Mouse (Mus musculus) spleen, adult 2 months (tissue): ENCODE results near the gene Tcf25. TPM values are rescaled to one million over a fixed set of nuclear protein-coding genes. Genes with fewer than 3 reads are reported as not detected.
"Not testable (repeated sequence)": the region's sequence is repeated elsewhere in the genome, so short reads cannot be mapped to it uniquely, and the experiment has no call there.

Experiments
- DNase-seq, 2 experiments: peaks; one replicate each; pipeline versions ENCODE4 v3.0.0 to v3.0.0-alpha.2; 2012 to 2021; ENCODE audit warnings: low spot score in 2 of 2, low read depth in 1 of 2
- H3K27ac ChIP-seq: fragments of 200-500 bp; 2 replicates; pipeline ENCODE4 v1.5.1; 2012; ENCODE audit warnings: low read length, inconsistent platforms; ENCODE audit not compliant: insufficient read depth
- H3K27me3 ChIP-seq: fragments of 200-500 bp; 2 replicates; pipeline ENCODE4 v1.6.1; 2012; ENCODE audit warnings: mild to moderate bottlenecking, moderate library complexity, low read length, inconsistent platforms; ENCODE audit not compliant: control insufficient read depth, insufficient read depth
- H3K36me3 ChIP-seq: fragments of 200-500 bp; 2 replicates; pipeline ENCODE4 v1.6.1; 2012; ENCODE audit warnings: mild to moderate bottlenecking, low read length, inconsistent platforms; ENCODE audit not compliant: control insufficient read depth, insufficient read depth
- H3K4me1 ChIP-seq: fragments of 200-500 bp; 2 replicates; pipeline ENCODE4 v1.6.1; 2011; ENCODE audit warnings: inconsistent platforms; ENCODE audit not compliant: control insufficient read depth, insufficient read depth, insufficient read length
- H3K4me3 ChIP-seq: fragments of 200-500 bp; 2 replicates; pipeline ENCODE4 v1.5.1; 2011; ENCODE audit warnings: mild to moderate bottlenecking, inconsistent platforms; ENCODE audit not compliant: insufficient read depth, insufficient read length; ENCODE audit errors: extremely low read depth
- CTCF ChIP-seq: fragments of 200-500 bp; IDR thresholded peaks from 2 replicates; pipeline ENCODE4 v1.5.1; 2011; ENCODE audit warnings: mild to moderate bottlenecking, inconsistent platforms; ENCODE audit not compliant: insufficient read depth, insufficient read length, insufficient replicate concordance; ENCODE audit errors: extremely low read depth
- POLR2A ChIP-seq: fragments of 200-500 bp; IDR thresholded peaks from 2 replicates; pipeline ENCODE4 v1.6.1; 2011; ENCODE audit warnings: low read depth, low read length, inconsistent platforms
- WGBS: fragments of 180-500 bp; shearing (Covaris S2); methylation state at CpG from one replicate; pipeline ENCODE4 v1.1.7; 2018; 5-methylcytosine and 5-hydroxymethylcytosine counted together
- polyA plus RNA-seq: library from polyadenylated mRNA; depleted of rRNA; stranded (reverse); fragments of >200 nt; gene quantifications from 2 replicates; pipeline ENCODE4 v1.2.3, GENCODE M21; 2012

Gene Tcf25
- polyA plus RNA-seq, 1 experiment: 137 TPM

DNA sequence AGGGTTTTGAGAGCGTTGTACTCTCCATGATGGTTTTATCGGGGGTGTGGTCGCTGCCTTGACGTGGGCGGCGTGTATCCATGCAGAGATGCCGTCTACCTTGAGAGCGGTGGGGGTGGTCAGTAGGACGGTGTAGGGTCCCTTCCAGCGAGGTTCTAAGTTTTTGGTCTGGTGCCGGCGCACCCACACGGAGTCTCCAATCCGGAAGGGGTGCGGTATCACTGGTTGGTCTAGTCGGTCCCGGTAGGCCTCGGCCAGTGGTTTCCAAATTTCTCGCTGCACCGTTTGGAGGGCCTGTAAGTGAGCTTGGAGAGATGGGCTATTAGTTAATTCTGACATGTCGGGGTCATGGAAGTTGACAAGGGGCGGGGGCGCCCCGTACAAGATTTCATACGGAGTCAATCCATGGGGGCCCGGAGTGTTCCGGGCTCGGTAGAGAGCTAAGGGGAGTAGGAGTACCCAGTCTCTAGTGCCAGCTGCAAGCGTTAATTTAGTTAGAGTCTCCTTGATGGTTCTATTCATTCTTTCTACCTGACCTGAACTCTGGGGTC lies 54.9 kb downstream of the Tcf25 start:
- H3K27me3 ChIP-seq: no peaks in the 10 kb centered on the region
- WGBS: 97% methylated on average over 29 of the region's 29 CpGs

DNA sequence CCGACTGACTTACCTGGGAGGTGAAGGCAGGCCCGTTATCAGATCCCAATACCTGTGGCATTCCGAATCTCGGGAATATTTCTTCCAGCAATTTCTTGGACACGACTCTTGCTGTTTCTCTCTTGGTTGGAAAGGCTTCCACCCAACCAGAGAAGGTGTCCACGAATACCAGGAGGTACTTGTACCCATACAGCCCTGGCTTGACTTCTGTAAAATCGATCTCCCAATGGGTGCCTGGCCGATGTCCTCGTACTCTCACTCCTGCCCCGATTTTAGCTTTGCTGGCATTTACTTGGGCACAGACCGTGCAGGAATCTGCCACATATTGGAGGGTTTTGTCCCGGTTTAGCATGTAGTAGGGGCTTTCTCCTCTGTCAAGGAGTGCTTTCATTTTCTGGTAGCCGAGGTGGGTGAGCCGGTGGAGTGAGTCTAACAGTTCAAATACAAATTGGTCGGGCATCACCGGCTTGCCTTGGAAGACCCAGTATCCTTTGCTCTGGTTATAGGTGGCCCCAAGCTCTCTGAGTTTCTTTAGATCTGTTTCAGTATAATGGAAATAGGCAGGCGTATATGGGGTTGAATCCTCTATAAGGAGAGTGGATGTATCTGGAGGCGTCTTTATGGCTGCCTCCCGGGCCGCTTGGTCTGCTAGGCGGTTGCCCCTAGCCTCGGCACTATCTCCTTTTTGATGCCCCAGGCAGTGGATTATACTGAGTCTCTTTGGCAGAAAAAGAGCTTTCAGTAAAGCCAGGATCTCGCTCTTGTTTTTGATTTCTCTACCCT lies 55.6 kb downstream of the Tcf25 start:
- TF ChIP-seq POLR2A (no peak), CTCF (no peak)
- Histone ChIP-seq H3K4me1 (no peaks in the 10 kb centered on the region), H3K27me3 (no peaks in the 10 kb centered on the region), H3K36me3 (no peaks in the 10 kb centered on the region), H3K27ac (no peak overlapping the region), H3K4me3 (no peak overlapping the region)
- DNase-seq: no peak
- 94% methylated on average over 23 of the region's 23 CpGs for WGBS

More for the DNA sequence above, 54.9 kb downstream of the Tcf25 start:
- no peak overlapping the region for H3K27ac ChIP-seq
- H3K36me3 ChIP-seq: no peaks in the 10 kb centered on the region
- TF ChIP-seq CTCF (no peak), POLR2A (no peak)
- no peak for DNase-seq
- no peaks in the 10 kb centered on the region for H3K4me1 ChIP-seq
- no peak overlapping the region for H3K4me3 ChIP-seq

DNA sequence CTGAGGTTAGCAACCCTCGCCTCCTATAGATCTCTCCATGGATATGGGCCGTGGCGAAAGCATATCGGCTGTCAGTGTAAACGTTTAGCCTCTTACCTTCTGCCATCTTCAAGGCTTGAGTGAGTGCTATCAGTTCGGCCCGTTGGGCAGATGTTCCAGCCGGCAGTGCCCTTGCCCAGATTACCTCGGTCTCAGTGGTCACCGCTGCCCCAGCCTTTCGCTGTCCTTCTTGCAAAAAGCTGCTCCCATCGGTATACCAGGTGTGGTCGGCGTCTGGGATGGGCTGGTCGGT lies 56.1 kb downstream of the Tcf25 start:
- 93% methylated on average over 15 of the region's 15 CpGs for WGBS
- not testable (repeated sequence) for H3K27me3 ChIP-seq, H3K4me3 ChIP-seq, H3K4me1 ChIP-seq, DNase-seq, H3K27ac ChIP-seq, H3K36me3 ChIP-seq

DNA sequence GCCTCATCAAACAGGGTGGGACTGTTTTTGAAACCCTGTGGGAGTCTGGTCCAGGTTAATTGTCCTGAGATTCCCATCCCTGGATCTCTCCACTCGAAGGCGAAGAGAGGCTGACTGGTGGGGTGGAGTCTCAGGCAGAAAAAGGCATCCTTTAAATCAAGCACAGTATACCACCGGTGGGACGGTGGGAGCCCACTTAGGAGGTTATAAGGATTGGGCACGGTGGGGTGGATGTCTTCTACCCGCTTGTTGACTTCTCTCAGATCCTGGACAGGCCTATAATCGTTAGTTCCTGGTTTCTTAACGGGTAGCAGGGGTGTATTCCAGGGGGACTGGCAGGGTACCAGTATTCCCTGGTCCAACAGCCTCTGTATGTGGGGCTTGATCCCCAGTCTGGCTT lies 57.4 kb downstream of the Tcf25 start:
- not testable (repeated sequence) for H3K36me3 ChIP-seq, H3K4me1 ChIP-seq

DNA sequence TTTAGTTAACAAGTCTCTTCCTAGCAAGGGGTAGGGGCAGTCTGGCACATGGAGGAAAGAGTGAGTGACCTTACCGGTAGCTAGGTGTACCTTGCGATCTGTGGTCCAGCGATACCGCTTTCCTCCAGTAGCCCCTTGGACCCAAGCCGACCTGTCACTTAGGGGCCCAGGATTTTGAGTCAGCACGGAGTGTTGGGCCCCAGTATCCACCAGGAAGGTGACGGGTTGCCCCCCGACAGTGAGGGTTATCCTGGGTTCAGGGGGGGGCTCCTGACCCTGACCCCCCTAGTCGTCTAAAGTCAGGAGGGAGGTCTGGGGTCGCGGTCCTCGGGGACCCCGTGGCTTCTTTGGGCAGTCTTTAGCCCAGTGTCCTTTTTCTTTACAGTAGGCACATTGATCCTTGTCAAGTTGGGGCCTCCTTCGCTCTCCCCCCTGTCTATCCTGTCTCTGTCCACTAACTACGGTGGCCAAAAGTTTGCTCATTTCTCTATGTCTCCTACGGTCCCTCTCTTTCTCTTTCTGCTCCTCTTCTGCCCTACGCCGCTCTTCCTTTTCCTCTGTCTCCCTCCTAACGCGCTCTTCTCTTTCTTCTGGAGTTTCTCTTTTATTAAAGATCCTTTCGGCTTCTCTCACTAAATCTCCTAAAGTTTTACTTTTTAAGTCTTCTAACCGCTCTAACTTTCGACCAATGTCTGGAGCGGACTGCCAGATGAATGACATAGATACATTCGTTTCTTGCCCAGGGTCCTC lies 58.2 kb downstream of the Tcf25 start:
- no peaks in the 10 kb centered on the region for H3K27me3 ChIP-seq
- 93% methylated on average over 25 of the region's 25 CpGs for WGBS
- no peak overlapping the region for H3K27ac ChIP-seq
- no peak overlapping the region for H3K4me3 ChIP-seq
- no peaks in the 10 kb centered on the region for H3K36me3 ChIP-seq
- no peak for DNase-seq
- TF ChIP-seq POLR2A (no peak), CTCF (no peak)
- H3K4me1 ChIP-seq: no peaks in the 10 kb centered on the region

More for the DNA sequence above, 57.4 kb downstream of the Tcf25 start:
- H3K27me3 ChIP-seq, DNase-seq, H3K27ac ChIP-seq, H3K4me3 ChIP-seq: not testable (repeated sequence)
- WGBS: 81% methylated on average over 8 of the region's 8 CpGs

DNA sequence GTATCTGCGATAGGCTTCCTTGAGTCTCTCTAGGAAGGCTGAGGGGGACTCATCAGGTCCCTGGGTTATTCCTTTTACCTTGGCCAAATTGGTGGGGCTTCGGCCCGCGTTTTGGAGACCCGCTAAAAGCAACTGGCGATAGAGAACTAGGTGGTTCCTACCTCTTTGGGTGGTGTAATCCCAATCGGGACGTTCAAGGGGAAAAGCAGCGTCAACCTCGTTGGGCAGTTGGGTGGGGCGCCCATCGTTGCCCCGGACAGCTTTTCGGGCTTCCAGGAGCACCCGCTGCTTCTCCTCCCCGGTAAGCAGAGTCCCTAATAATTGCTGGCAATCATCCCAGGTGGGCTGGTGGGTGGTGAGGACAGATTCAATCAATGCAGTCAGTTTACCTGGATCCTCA lies 58.8 kb downstream of the Tcf25 start:
- DNase-seq: no peak
- Histone ChIP-seq H3K36me3 (no peaks in the 10 kb centered on the region), H3K4me1 (no peaks in the 10 kb centered on the region), H3K27ac (no peak overlapping the region), H3K4me3 (no peak overlapping the region), H3K27me3 (no peaks in the 10 kb centered on the region)
- TF ChIP-seq CTCF: no peak
- WGBS: 97% methylated on average over 16 of the region's 16 CpGs

DNA sequence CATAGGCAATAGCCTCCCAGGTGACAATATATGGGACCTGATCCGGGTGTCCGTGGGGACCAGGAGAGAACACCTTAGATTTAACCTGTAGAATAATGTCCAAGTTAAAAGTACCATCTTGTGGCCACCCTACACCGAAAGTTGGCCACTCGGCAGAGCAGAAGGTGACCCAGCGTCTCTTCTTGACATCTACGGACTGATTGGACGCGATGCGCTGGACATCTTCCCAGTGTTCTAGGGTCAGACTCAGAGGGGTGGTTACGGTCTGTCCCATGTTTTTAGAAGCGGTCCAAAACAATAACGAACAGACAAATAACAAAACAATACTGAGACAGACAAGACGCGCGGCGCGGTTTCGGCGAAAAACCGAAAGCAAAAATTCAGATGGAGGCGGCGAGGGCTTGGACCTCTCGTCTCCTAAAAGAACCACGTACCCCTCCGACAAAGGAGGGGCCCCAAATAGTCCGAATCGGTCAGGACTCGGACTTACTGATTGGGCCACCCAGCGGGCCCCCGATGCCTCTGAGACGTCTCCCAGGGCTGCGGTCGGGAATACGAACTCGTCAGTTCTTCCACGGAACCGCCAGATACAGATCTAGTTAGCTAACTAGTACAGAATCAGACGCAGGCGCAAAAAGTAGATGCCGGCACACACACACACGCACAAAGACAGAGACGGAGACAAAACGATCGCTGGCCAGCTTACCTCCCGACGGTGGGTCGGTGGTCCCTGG lies 59.9 kb downstream of the Tcf25 start:
- H3K4me3 ChIP-seq, H3K36me3 ChIP-seq, DNase-seq, H3K27me3 ChIP-seq, H3K4me1 ChIP-seq, H3K27ac ChIP-seq: not testable (repeated sequence)
- WGBS: 97% methylated on average over 47 of the region's 47 CpGs
